Mouse (Mus musculus): ENCODE data around the gene Rpp14.

Rpp14 gene

GRCm38 (mm10) chr14:8059938-8060337, 20.2 kb upstream of the Rpp14 start:
- no peak for DNase-seq (ENCODE audit: low spot score)

DNA sequence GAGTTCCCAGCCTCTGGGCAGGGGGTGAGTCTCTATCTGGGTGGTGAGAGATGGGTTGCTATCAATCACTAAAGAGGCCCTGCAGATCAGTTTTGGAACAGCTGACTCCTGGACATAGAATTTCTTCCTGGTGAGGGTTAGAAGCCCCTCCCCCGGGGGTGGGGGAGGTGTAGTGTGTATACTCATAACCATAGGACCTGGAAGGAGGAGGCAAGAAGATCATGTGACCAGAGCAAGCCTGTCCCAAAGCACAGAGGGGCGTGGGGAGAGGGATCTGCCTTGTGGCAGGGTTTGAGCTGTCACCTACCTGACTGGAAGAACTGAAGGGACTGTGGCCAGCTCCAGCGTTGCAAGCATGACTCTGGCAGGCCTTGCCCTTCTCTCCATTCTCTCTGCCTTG, 18.1 kb upstream of the Rpp14 start:
- peak; percentile 40 for DNase-seq (ENCODE audit: low spot score)

GRCm38 (mm10) chr14:8062537-8063301, 17.4 kb upstream of the Rpp14 start:
- no peak for DNase-seq (ENCODE audit: low spot score)

DNA sequence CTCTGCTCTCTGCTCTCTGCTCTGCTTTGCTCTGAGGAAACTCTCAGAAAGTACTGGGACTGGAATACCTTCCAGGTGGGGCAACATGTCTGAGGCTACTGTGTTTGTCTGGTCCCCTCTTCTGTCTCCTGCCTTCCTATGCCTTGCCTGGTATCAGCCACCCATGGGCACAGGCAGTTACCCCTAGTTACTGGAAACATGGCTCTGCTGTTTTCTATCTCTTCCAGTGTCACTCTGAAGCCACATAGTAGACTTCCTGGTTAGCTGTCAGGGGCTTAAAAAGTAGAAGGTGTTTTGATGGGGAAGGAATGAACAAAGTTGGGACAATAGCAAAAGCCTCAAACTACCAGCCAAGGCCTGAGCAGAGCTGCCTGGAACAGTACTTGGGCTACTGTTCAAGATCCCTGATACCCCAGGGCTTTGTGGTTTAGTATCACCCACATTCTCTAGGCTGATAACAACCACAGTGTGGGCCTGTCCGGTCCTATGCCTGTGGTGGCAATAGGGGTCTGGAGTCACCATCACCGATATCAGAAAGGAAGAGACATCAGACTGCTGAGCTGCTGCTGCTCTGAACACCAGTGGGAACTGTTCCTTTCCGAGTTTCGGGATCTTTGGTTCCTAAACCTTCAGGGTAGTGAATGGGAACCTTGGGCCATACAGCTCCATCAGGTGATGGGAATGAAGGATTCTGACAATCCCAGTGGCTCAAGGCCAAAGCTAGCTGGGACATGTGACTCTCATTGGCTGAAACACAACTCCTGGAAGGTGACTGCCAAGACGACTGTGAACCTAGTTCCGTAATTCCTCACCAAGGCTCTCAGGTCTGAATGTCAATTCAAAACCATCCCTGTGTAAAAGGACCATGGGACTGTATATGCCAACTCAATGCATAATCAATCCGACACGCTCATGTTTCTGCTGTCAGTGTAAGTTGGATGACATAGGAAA, 16.1 kb upstream of the Rpp14 start:
- DNase-seq (ENCODE audit: low spot score), result no peak

DNA sequence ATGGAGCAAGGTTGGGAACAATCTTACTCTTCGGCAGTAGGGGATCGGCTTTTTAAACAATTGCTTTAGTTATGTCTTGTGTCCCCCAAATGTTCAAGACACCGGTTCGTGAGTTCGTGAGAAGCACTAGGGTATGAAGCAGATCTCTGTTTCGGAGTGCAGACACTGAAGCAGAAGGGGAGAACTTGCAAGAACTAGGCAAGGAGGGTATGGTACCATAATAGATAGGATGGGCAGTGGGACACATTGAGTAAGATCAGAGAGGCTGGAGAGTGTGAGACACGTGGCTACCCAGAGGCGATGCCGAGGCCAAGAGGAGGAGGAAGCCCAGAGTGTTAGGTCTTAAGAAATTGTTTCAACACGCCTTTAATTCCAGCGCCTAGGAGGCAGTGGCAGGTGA, 551 bp downstream of the Rpp14 start:
- DNase-seq (ENCODE audit: low spot score), result peak; percentile 64

DNA sequence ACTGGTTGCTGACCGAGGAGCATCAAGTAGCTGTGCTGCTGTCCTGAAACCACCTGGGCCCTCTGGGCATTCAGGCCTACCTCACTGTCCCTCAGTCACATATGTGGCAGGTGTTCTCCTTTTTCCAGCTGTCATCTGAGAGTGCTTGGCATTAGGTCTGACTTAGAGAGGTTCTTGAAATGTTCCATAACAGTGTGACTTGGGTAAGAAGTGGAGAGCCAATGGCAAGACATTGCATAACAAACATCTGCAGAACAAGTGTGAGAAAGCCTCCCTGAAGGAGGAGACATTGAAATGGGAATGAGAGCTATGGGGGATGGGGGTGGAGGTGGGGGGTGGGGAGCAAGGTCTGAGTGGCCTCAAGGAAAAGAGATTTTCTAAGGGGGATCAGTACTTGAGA, 2.8 kb downstream of the Rpp14 start:
- no peak for DNase-seq (ENCODE audit: low spot score)

GRCm38 (mm10) chr14:8089016-8089415, 8.8 kb downstream of the Rpp14 start:
- DNase-seq (ENCODE audit: low spot score), result no peak

DNA sequence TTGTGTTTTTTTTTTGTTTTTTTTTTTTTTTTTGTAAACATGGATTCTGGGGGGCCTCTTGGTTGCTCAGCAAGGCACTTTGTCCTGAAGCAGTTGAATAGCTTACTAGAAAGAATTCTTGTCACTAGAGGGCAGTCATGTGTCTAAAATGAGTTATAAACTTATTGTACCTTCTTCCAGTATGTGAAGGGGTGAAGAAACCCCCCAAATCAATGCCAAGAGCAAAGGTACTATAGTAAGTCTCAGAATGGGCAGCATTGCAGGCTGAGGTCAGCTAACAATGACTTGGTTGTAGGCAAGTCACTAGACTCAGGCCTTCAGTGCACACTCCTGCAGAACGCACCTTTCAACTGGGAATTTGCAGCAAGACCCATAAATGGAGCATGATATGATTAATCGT, 12.4 kb downstream of the Rpp14 start:
- peak; percentile 67 for DNase-seq (ENCODE audit: low spot score)

DNA sequence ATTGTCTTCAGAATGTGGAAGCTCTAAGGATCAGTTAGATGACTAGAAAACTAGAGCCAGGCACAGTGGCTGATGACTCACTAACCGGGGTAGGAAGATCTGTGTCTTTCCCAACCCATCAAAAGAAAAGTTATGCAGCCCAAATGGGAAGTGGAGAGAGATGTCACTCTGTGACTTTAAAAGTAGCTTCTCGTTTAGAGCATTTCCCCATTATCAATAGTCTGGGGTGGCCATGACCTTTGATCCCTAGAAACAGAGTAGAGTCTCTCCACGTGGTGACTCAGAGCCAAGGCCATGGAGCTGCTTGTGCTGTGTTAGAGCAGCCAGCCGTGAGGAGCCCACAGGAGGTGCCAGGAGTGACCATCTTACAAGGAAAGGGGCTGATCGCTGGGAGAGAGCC, 13.3 kb downstream of the Rpp14 start:
- no peak for DNase-seq (ENCODE audit: low spot score)

- no peak for DNase-seq (ENCODE audit: low spot score)
These were observed 14.9 kb downstream of the Rpp14 start for GRCm38 (mm10) chr14:8094931-8095561.

DNA sequence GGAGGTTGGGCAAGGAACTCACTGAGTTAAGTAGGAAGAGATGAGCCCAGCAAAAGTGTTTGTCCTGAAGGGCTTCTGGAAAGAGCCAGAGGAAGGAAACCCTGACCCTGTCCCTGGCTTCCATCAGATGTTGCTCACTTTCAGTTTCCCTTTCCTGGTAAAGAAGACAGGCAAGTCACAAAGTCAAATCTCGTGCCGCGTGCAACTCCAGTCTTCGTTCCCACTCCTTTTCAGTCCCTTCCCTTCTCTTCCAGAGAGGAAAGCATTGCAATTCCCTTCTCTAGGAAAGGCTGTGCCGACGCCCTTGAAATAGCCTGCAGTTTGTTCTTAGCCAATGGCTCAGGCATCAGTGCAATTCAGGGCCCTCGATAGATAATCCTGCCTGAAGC, 15.4 kb downstream of the Rpp14 start:
- DNase-seq (ENCODE audit: low spot score), result no peak

DNA sequence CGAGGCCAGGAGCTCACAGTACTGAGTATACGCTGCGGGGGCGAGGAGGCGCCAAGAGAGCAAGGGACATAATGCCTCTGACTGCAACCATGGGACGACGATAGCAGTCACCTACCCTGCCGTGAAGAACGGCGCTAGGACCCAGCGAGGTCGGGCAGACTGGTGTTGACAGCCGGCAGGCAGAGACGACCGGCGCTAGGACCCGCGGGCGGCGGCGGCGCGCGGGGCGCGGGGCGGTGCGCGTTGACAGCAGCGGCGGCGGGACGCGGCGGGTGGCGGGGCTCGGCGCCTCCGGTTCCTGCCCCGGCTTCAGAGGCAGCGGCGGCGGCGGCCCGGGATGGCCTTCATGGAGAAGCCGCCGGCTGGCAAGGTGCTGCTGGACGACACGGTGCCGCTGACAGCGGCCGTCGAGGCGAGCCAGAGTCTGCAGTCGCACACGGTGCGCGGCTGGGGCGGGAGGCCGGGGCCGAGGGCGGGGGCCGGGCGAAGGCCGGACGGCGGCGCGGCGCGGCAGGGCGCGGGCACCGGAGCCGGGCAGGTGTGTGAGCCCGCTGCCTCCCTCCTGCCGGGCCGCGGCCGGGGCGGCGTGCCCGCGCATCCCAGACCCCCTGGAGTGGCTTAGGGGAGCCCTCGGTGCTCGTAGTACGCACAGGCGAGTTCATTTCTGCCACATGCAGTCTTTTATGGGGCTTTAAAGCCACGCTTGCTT, 18.0 kb downstream of the Rpp14 start, which contains the start of gene Pxk:
Gene Pxk, plus strand, starts transcription at position 234 of the 709 bp plus-strand sequence.
- DNase-seq (ENCODE audit: low spot score), result peak; percentile 96

DNA sequence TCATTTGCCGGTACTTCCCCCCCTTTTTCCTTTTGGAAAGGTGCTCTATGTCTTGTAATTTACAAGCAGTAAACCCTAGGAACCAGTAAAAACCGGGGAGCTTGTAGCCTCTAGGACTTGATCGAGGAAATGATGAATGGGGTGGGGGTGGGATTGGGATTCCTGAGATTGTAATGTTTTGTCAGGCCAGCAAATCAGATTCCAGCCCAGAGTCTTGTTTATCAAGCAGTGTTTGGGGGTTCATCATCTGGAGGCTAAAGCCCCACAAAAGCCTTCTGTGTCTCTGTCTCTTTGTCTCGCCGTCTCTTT, 18.5 kb downstream of the Rpp14 start:
- no peak for DNase-seq (ENCODE audit: low spot score)

- DNase-seq (ENCODE audit: low spot score), result no peak
These were observed 19.4 kb downstream of the Rpp14 start for GRCm38 (mm10) chr14:8099561-8100021.

DNA sequence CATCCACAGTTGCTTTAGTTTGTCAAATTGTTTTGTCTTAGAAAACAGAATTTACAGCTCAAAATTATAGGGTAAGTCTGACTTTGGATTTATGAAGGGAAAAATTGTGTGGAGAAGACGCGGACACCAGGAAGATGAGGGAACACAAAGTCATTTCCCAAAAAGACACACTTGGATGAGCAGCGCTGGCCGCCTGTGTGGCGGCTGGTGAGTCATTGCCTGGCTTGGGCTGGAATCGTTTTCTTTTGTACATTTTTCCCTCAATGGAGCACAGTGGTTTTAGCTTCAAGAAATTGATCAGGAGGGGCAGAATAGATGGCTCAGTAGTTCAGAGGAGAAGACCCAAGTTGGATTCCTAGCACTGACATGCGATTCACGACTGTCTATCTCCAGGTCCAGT, 21.7 kb downstream of the Rpp14 start:
- no peak for DNase-seq (ENCODE audit: low spot score)

GRCm38 (mm10) chr14:8102676-8103075, 22.5 kb downstream of the Rpp14 start:
- DNase-seq (ENCODE audit: low spot score), result no peak

GRCm38 (mm10) chr14:8108047-8108446, 27.9 kb downstream of the Rpp14 start:
- no peak for DNase-seq (ENCODE audit: low spot score)

DNA sequence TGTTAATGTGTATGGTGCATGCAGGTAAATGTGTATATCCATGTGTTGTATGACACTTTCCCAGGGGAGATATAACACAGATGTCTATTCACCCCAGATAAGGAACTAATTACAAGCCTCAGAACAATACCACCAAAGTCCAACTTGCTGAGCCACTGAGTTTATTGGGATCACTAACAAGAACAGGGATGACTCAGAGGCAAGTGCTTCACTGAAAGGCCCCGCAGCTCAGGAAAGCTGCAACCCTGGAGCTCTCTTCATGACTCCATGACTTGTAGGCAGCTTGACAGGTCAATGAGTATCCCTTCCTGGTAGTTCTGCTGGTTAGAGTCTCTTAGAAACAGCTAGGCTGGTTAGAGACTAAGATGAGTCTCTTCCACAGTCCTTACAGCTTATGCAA, 28.8 kb downstream of the Rpp14 start:
- no peak for DNase-seq (ENCODE audit: low spot score)

- no peak for DNase-seq (ENCODE audit: low spot score)
These were observed 31.4 kb downstream of the Rpp14 start for GRCm38 (mm10) chr14:8111545-8111944.

DNA sequence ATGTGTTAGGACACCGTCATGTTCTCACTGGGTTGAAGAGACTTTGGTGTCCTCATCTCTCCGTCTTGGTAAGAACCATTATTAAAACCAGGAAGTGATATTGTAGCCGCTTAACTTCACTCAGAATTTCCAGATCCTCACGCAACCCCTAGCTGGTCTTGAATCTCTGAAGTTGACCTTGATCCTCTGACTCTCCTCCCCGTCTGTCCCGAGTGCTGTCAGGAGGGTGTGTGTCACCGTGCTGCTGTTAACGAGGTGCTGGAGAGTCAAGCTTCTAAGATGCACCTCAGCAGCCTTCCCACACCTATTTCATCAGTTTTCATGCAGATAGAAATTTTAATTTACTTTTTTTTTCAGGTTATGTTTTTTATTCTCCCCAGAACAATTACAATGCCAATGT, 31.9 kb downstream of the Rpp14 start:
- no peak for DNase-seq (ENCODE audit: low spot score)

GRCm38 (mm10) chr14:8113616-8114015, 33.4 kb downstream of the Rpp14 start:
- no peak for DNase-seq (ENCODE audit: low spot score)

DNA sequence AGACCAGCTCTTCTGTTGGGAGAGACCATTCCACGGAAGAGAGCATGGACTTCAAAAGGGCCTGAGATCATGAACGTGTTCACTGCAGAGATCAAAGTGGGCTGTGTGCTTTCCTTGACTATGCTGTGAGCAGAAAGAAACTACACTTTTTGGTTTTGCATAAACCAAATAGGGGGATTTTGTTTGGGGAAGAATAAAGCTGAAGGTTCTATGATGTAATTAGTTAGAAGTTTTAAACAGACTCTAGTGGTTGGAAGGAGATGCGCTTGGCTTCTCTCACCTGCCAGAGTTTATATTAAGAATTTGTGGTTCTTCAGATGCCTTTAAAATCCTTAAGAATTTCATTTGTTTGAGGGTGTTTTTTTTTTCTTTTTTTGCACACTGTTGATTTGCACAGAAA, 34.1 kb downstream of the Rpp14 start:
- no peak for DNase-seq (ENCODE audit: low spot score)
